Mouse (Mus musculus) embryonic facial prominence, embryonic 13.5 days (tissue): ENCODE data around the gene Gramd1a. TPM values are rescaled to one million over a fixed set of nuclear protein-coding genes. Genes with fewer than 3 reads are reported as not detected.

ENCODE experiments used
- ATAC-seq: fragments of 200-750 bp; cut with Nextera tagmentation; 2 replicates; pipeline ENCODE4 v1.8.0; 2017; ENCODE audit warnings: low read depth; ENCODE audit not compliant: insufficient number of reproducible peaks, insufficient read depth, low FRiP score, low TSS enrichment
- H3K27ac ChIP-seq: fragments of 300-500 bp; sonication (generic); 2 replicates; pipeline ENCODE4 v1.5.1; 2015; ENCODE audit warnings: moderate library complexity, mild to moderate bottlenecking, inconsistent platforms
- H3K27me3 ChIP-seq: fragments of 300-500 bp; sonication (generic); 2 replicates; pipeline ENCODE4 v1.6.1; 2015; ENCODE audit warnings: mild to moderate bottlenecking, inconsistent platforms
- H3K36me3 ChIP-seq: fragments of 300-500 bp; sonication (generic); 2 replicates; pipeline ENCODE4 v1.6.1; 2015; ENCODE audit warnings: mild to moderate bottlenecking, inconsistent platforms
- H3K4me1 ChIP-seq: fragments of 300-500 bp; sonication (generic); 2 replicates; pipeline ENCODE4 v1.6.1; 2015; ENCODE audit warnings: inconsistent platforms
- H3K4me2 ChIP-seq: fragments of 300-500 bp; sonication (generic); 2 replicates; pipeline ENCODE4 v1.6.1; 2015; ENCODE audit warnings: moderate library complexity, mild to moderate bottlenecking, inconsistent platforms
- H3K4me3 ChIP-seq: fragments of 300-500 bp; sonication (generic); 2 replicates; pipeline ENCODE4 v1.5.1; 2015; ENCODE audit warnings: mild to moderate bottlenecking, inconsistent platforms
- H3K9ac ChIP-seq: fragments of 300-500 bp; sonication (generic); 2 replicates; pipeline ENCODE4 v1.6.1; 2015; ENCODE audit warnings: mild to moderate bottlenecking, inconsistent platforms
- H3K9me3 ChIP-seq: fragments of 300-500 bp; sonication (generic); 2 replicates; pipeline ENCODE4 v1.6.1; 2016; ENCODE audit warnings: inconsistent platforms
- WGBS: fragments of 180-500 bp; shearing (Covaris S2); methylation state at CpG from one replicate; pipeline ENCODE4 v1.1.7; 2015; ENCODE audit warnings: mixed read lengths; 5-methylcytosine and 5-hydroxymethylcytosine counted together
- polyA plus RNA-seq: library from polyadenylated mRNA; unstranded; fragments of >200 nt; fragmentation: Nextera tagmentation; extraction: Ambion mirVana; gene quantifications from 2 replicates; pipeline ENCODE4 v1.2.1, GENCODE M21; 2015

Gene Gramd1a
- polyA plus RNA-seq, 1 experiment from 2014 or later = 84.8 TPM

- ATAC-seq = no peak
- peaks cover 21% of the 10 kb centered on the region for H3K36me3 ChIP-seq
- H3K4me2 ChIP-seq = peak overlapping the region; percentile 83
- H3K9ac ChIP-seq = peak overlapping the region; percentile 97
- no peaks in the 10 kb centered on the region for H3K9me3 ChIP-seq
- no peaks in the 10 kb centered on the region for H3K27me3 ChIP-seq
- peak overlapping the region; percentile 96 for H3K27ac ChIP-seq
- H3K4me1 ChIP-seq = peaks cover 33% of the 10 kb centered on the region
- 1% methylated on average over 20 of the region's 20 CpGs for WGBS
- peak overlapping the region; percentile 87 for H3K4me3 ChIP-seq
Observed at GRCm38 (mm10) chr7:31149751-31150565, 5.7 kb downstream of the Gramd1a start.

GRCm38 (mm10) chr7:31149271-31149670 lies 6.4 kb downstream of the Gramd1a start:
- no peak for ATAC-seq
- Histone ChIP-seq H3K27me3 (no peaks in the 10 kb centered on the region), H3K36me3 (peaks cover 21% of the 10 kb centered on the region), H3K4me1 (peaks cover 33% of the 10 kb centered on the region), H3K4me2 (peak overlapping the region; percentile 83), H3K27ac (peak overlapping the region; percentile 96), H3K4me3 (peak overlapping the region; percentile 87), H3K9ac (peak overlapping the region; percentile 97), H3K9me3 (no peaks in the 10 kb centered on the region)
- 34% methylated on average over 9 of the region's 9 CpGs for WGBS

- ATAC-seq = no peak
- Histone ChIP-seq H3K4me2 (peak overlapping the region; percentile 83), H3K36me3 (peaks cover 21% of the 10 kb centered on the region), H3K4me1 (peaks cover 33% of the 10 kb centered on the region), H3K9me3 (no peaks in the 10 kb centered on the region), H3K9ac (peak overlapping the region; percentile 97), H3K27me3 (no peaks in the 10 kb centered on the region), H3K27ac (peak overlapping the region; percentile 96), H3K4me3 (peak overlapping the region; percentile 87)
- 6% methylated on average over 9 of the region's 9 CpGs for WGBS
Observed at GRCm38 (mm10) chr7:31148756-31149155, 6.9 kb downstream of the Gramd1a start.

DNA sequence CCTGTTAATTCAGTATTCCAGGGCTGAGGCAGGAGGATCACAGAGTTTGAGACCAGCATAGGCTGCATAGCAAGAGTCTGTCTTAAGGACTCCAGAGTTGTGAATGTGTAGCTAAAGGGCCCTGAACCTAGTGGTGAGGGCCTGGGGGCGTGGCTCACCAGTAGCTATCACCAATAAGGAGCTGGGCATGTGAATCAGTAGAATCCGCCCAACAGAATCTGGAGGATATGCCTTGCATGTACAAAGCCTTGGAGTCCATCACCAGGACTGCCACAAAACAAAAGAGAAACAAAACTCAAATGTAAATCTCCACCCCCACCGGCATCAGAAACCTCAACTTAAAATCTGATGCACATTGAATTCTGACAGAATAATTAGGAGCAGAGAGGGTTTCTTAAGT lies 7.6 kb downstream of the Gramd1a start:
- Histone ChIP-seq H3K4me3 (peak overlapping the region; percentile 87), H3K36me3 (peaks cover 26% of the 10 kb centered on the region), H3K27ac (peak overlapping the region; percentile 96), H3K4me2 (peak overlapping the region; percentile 83), H3K9me3 (no peaks in the 10 kb centered on the region), H3K4me1 (peaks cover 33% of the 10 kb centered on the region), H3K9ac (peak overlapping the region; percentile 97), H3K27me3 (no peaks in the 10 kb centered on the region)
- no peak for ATAC-seq
- 49% methylated on average over 3 of the region's 3 CpGs for WGBS

- no peak overlapping the region for H3K4me3 ChIP-seq
- peaks cover 50% of the 10 kb centered on the region for H3K36me3 ChIP-seq
- H3K4me1 ChIP-seq = peaks cover 26% of the 10 kb centered on the region
- no peak overlapping the region for H3K27ac ChIP-seq
- H3K9me3 ChIP-seq = no peaks in the 10 kb centered on the region
- 89% methylated on average over 12 of the region's 12 CpGs for WGBS
- no peak for ATAC-seq
- no peak overlapping the region for H3K9ac ChIP-seq
- no peak overlapping the region for H3K4me2 ChIP-seq
- H3K27me3 ChIP-seq = no peaks in the 10 kb centered on the region
Observed at GRCm38 (mm10) chr7:31145596-31146160, 10.0 kb downstream of the Gramd1a start.

GRCm38 (mm10) chr7:31144886-31145285 lies 10.8 kb downstream of the Gramd1a start:
- Histone ChIP-seq H3K9me3 (no peaks in the 10 kb centered on the region), H3K27me3 (no peaks in the 10 kb centered on the region), H3K27ac (no peak overlapping the region), H3K9ac (no peak overlapping the region), H3K4me1 (peaks cover 26% of the 10 kb centered on the region), H3K36me3 (peaks cover 58% of the 10 kb centered on the region), H3K4me2 (no peak overlapping the region), H3K4me3 (no peak overlapping the region)
- WGBS = 97% methylated on average over 16 of the region's 16 CpGs
- ATAC-seq = no peak

DNA sequence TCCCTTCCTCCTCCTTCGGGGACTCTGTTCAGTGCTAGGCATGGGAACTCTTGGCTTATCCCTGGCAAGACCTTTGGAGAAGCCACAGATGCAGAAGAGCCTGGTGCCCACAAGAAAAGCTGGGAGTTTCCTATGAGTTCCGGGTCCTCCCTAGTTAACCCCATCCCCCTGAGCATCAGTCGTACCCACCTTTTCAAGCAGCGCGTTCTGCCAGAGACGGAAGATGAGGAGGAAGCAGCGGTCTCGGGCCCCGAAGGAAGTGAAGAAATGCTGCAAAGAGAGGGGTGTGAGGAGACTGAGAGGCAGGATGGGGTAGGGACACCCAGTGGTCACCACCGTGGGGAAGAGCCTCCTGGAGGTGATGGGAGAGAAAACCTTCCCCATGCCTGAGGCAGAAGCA lies 14.8 kb downstream of the Gramd1a start:
- H3K4me2 ChIP-seq = no peak overlapping the region
- 96% methylated on average over 10 of the region's 10 CpGs for WGBS
- H3K27ac ChIP-seq = no peak overlapping the region
- peaks cover 81% of the 10 kb centered on the region for H3K36me3 ChIP-seq
- no peak overlapping the region for H3K9ac ChIP-seq
- H3K4me1 ChIP-seq = no peaks in the 10 kb centered on the region
- no peaks in the 10 kb centered on the region for H3K27me3 ChIP-seq
- H3K9me3 ChIP-seq = no peaks in the 10 kb centered on the region
- ATAC-seq = no peak
- no peak overlapping the region for H3K4me3 ChIP-seq

DNA sequence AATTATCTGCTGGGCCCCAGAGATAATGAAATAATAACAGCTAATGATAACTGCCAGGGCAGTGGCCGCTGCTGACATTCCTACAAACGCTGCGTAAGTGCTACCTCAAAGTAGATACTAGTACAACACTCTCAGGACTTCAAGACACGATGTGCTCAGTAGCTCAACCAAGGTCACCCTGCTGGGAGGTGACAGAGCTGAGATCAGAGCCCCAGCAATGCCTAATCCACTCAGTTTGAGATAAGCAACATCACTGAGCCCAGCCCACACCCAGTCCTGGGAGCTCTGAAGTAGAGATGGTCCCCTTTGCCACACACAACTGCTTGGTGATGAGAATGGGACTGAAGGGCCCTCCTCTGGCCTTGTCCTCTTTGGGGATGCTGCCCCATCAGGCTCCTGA lies 15.4 kb downstream of the Gramd1a start:
- Histone ChIP-seq H3K4me1 (no peaks in the 10 kb centered on the region), H3K36me3 (peaks cover 84% of the 10 kb centered on the region), H3K4me2 (no peak overlapping the region), H3K9ac (no peak overlapping the region), H3K4me3 (no peak overlapping the region), H3K9me3 (no peaks in the 10 kb centered on the region), H3K27ac (no peak overlapping the region), H3K27me3 (no peaks in the 10 kb centered on the region)
- no peak for ATAC-seq
- WGBS = 84% methylated on average over 4 of the region's 4 CpGs

DNA sequence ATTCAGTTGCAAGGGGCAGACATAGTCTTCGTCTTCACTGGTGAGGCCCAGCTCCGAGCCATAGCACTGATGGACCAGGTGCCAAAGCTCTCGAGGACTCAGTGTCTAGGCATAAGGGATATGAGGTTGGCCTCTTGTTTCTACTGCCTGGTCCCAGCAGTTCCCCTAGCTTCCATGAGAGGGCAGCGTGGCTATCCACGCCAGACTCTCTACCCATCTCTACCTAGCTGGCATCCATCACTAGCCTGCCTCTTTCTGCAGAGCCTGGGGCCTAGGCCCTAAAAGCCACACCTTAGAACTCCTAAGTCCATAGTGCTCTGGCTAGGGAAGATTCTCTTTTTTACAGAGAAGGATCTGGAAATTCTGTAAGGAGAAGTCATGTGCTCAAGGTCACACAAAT lies 15.9 kb downstream of the Gramd1a start:
- Histone ChIP-seq H3K9me3 (no peaks in the 10 kb centered on the region), H3K27ac (no peak overlapping the region), H3K36me3 (peaks cover 89% of the 10 kb centered on the region), H3K4me2 (no peak overlapping the region), H3K4me1 (no peaks in the 10 kb centered on the region), H3K9ac (no peak overlapping the region), H3K27me3 (no peaks in the 10 kb centered on the region), H3K4me3 (no peak overlapping the region)
- WGBS = 64% methylated on average over 5 of the region's 5 CpGs
- no peak for ATAC-seq

DNA sequence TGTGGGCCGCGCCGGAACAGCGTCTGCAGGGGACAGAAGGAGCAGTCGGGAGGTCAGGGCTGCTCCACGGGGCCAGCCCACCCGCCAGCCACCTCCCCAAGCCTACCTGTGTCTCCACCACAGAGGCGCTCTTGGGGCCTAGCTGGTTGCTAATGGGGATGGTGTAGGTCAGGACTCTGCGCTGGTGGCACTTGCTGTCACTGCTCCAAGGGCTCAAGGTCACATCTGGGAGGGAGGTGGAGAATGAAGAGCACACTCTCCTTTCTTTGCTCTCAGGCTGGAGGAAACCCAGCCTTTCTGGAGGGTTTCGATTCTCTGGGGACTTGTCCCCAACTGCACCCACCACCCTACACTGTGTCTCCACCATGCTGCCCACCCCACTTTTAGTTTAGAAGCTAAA lies 20.0 kb downstream of the Gramd1a start:
- Histone ChIP-seq H3K36me3 (peaks cover 100% of the 10 kb centered on the region), H3K4me3 (no peak overlapping the region), H3K4me1 (no peaks in the 10 kb centered on the region), H3K4me2 (no peak overlapping the region), H3K27me3 (no peaks in the 10 kb centered on the region), H3K27ac (no peak overlapping the region), H3K9ac (no peak overlapping the region), H3K9me3 (no peaks in the 10 kb centered on the region)
- WGBS = 91% methylated on average over 10 of the region's 10 CpGs
- 0 out of 2 replicates have a peak, but pooled peaks have one; percentile 16 for ATAC-seq

GRCm38 (mm10) chr7:31131866-31132265 lies 23.8 kb downstream of the Gramd1a start:
- H3K36me3 ChIP-seq = peaks cover 89% of the 10 kb centered on the region
- H3K4me2 ChIP-seq = no peak overlapping the region
- no peak overlapping the region for H3K9ac ChIP-seq

DNA sequence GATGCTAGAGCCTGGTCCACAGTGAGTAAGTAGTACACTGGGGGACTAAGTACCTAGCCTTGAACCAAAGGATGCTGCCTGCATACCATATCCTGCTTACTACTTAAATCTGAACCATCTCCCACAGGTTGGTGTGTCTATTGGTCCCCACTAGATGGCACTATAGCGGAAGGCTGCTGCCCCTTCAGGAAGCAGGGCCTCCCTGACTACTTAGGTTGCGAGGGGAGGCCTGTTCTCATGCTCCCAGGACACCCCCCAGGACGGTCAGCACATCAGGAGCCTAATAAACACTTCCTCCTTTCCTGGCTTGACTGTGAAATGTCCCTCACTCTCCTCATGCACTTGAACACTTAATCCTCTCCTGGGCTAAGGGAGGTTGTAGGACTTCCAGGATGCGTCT lies 24.9 kb downstream of the Gramd1a start:
- Histone ChIP-seq H3K4me3 (no peak overlapping the region), H3K4me2 (no peak overlapping the region), H3K9me3 (no peaks in the 10 kb centered on the region), H3K27me3 (peaks cover 24% of the 10 kb centered on the region), H3K9ac (no peak overlapping the region), H3K27ac (no peak overlapping the region), H3K36me3 (peaks cover 79% of the 10 kb centered on the region), H3K4me1 (peaks cover 8% of the 10 kb centered on the region)
- ATAC-seq = no peak
- 33% methylated on average over 4 of the region's 4 CpGs for WGBS

More at GRCm38 (mm10) chr7:31131866-31132265, 23.8 kb downstream of the Gramd1a start:
- 93% methylated on average over 4 of the region's 4 CpGs for WGBS
- no peak overlapping the region for H3K4me3 ChIP-seq
- peaks cover 3% of the 10 kb centered on the region; the same call in 1 of the 2 replicates for H3K4me1 ChIP-seq
- no peak overlapping the region for H3K27ac ChIP-seq
- ATAC-seq = no peak
- no peaks in the 10 kb centered on the region for H3K9me3 ChIP-seq
- peaks cover 14% of the 10 kb centered on the region; the same call in 1 of the 2 replicates for H3K27me3 ChIP-seq
